Mouse (Mus musculus): ENCODE measurements around the gene Olfr690.

DNA sequence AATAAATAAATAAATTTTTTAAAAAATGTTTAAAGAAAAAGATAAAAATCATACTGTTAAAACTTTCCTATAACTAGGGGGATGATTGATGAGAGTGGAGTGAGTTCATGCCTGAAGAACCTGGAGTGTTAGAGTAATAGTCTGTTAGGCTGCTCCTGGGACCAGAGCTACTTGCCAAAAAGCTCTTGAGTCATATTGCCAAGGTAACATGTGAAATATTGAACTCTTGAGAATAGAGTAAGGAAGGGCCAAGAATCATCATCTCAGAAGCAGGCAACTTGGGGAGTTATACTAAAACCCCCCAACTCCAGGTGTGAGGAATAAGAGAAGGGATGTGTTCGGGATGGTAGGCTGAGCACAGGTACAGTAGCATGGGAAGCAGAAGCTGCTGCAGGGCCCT, 23.0 kb downstream of the Olfr690 start, which contains the start of gene Olfr689:
- TF ChIP-seq FLI1 (IDR thresholded peaks at IDR 0.05; ENCODE audit: low read length) (no peak), GATA1 (IDR thresholded peaks at IDR 0.05; ENCODE audit: borderline replicate concordance, low read length) (no peak)
